Mouse (Mus musculus) forebrain, embryonic 16.5 days (tissue): ENCODE results near the gene Mrpl23. TPM values are rescaled to one million over a fixed set of nuclear protein-coding genes. Genes with fewer than 3 reads are reported as not detected.

Source experiments
- ATAC-seq: fragments of 200-750 bp; cut with Nextera tagmentation; 2 replicates; pipeline ENCODE4 v1.8.0; 2017; ENCODE audit warnings: mild to moderate bottlenecking, moderate library complexity
- H3K27ac ChIP-seq: fragments of 300-500 bp; sonication (generic); 2 replicates; pipeline ENCODE4 v1.5.1; 2014; ENCODE audit warnings: low read length, control low read depth
- H3K27me3 ChIP-seq: fragments of 300-500 bp; sonication (generic); replicated peaks from 2 replicates; pipeline ENCODE4 v1.6.1; 2014; ENCODE audit warnings: low read length; ENCODE audit not compliant: control insufficient read depth, insufficient read depth
- H3K36me3 ChIP-seq: fragments of 300-500 bp; sonication (generic); 2 replicates; pipeline ENCODE4 v1.6.1; 2014; ENCODE audit not compliant: control insufficient read depth, insufficient read depth
- H3K4me1 ChIP-seq: fragments of 300-500 bp; sonication (generic); replicated peaks from 2 replicates; pipeline ENCODE4 v1.6.1; 2014; ENCODE audit warnings: low read length; ENCODE audit not compliant: control insufficient read depth, insufficient read depth
- H3K4me2 ChIP-seq: fragments of 300-500 bp; sonication (generic); 2 replicates; pipeline ENCODE4 v1.6.1; 2014; ENCODE audit warnings: mild to moderate bottlenecking, low read length, control low read depth
- H3K4me3 ChIP-seq: fragments of 300-500 bp; sonication (generic); replicated peaks from 2 replicates; pipeline ENCODE4 v1.5.1; 2014; ENCODE audit warnings: mild to moderate bottlenecking, low read length, control low read depth
- H3K9ac ChIP-seq: fragments of 300-500 bp; sonication (generic); replicated peaks from 2 replicates; pipeline ENCODE4 v1.6.1; 2014; ENCODE audit warnings: low read depth, low read length, control low read depth
- H3K9me3 ChIP-seq: fragments of 300-500 bp; sonication (generic); 2 replicates; pipeline ENCODE4 v1.6.1; 2016; ENCODE audit warnings: low read length; ENCODE audit not compliant: control insufficient read depth
- WGBS: fragments of 180-500 bp; shearing (Covaris S2); extraction: QIAGEN DNeasy Blood & Tissue Kit; methylation state at CpG from one replicate; pipeline ENCODE4 v1.1.7; 2014; 5-methylcytosine and 5-hydroxymethylcytosine counted together
- polyA plus RNA-seq: library from polyadenylated mRNA; unstranded; fragments of >200 nt; fragmentation: Nextera tagmentation; extraction: Ambion mirVana; gene quantifications from 2 replicates; pipeline ENCODE4 v1.2.1, GENCODE M21; 2015

Mrpl23 gene
- polyA plus RNA-seq, 1 experiment from 2014 or later = 23.0 TPM

- H3K4me2 ChIP-seq = no peak overlapping the region
- no peaks in the 10 kb centered on the region for H3K9me3 ChIP-seq
- 78% methylated on average over 4 of the region's 4 CpGs for WGBS
- H3K4me3 ChIP-seq = no peak overlapping the region
- ATAC-seq = no peak
- no peaks in the 10 kb centered on the region for H3K36me3 ChIP-seq
- H3K27me3 ChIP-seq = no peaks in the 10 kb centered on the region
- H3K27ac ChIP-seq = no peak overlapping the region
- H3K4me1 ChIP-seq = no peaks in the 10 kb centered on the region
- H3K9ac ChIP-seq = no peak overlapping the region
Observed at GRCm38 (mm10) chr7:142561856-142562404, 29.4 kb downstream of the Mrpl23 start.

GRCm38 (mm10) chr7:142563168-142563567, 30.7 kb downstream of the Mrpl23 start:
- WGBS = 37% methylated on average over 6 of the region's 6 CpGs
- H3K9ac ChIP-seq = no peak overlapping the region
- H3K27ac ChIP-seq = no peak overlapping the region
- no peak overlapping the region for H3K4me3 ChIP-seq
- no peaks in the 10 kb centered on the region for H3K27me3 ChIP-seq
- no peak for ATAC-seq
- no peaks in the 10 kb centered on the region for H3K9me3 ChIP-seq
- no peak overlapping the region for H3K4me2 ChIP-seq
- no peaks in the 10 kb centered on the region for H3K4me1 ChIP-seq
- no peaks in the 10 kb centered on the region for H3K36me3 ChIP-seq

- Histone ChIP-seq H3K27ac (no peak overlapping the region), H3K9me3 (no peaks in the 10 kb centered on the region), H3K4me3 (no peak overlapping the region), H3K9ac (no peak overlapping the region), H3K4me1 (no peaks in the 10 kb centered on the region), H3K27me3 (no peaks in the 10 kb centered on the region), H3K4me2 (no peak overlapping the region), H3K36me3 (no peaks in the 10 kb centered on the region)
- WGBS = 78% methylated on average over 11 of the region's 11 CpGs
- ATAC-seq = no peak
Observed at GRCm38 (mm10) chr7:142564955-142565643, 32.6 kb downstream of the Mrpl23 start.

- 81% methylated on average over 9 of the region's 9 CpGs for WGBS
- no peak overlapping the region for H3K4me3 ChIP-seq
- no peak overlapping the region for H3K4me2 ChIP-seq
- ATAC-seq = no peak
- H3K36me3 ChIP-seq = no peaks in the 10 kb centered on the region
- no peak overlapping the region for H3K9ac ChIP-seq
- no peaks in the 10 kb centered on the region for H3K9me3 ChIP-seq
- no peaks in the 10 kb centered on the region for H3K27me3 ChIP-seq
- no peak overlapping the region for H3K27ac ChIP-seq
- no peaks in the 10 kb centered on the region for H3K4me1 ChIP-seq
Observed at GRCm38 (mm10) chr7:142566512-142566911, 34.0 kb downstream of the Mrpl23 start.

GRCm38 (mm10) chr7:142568985-142569384, 36.5 kb downstream of the Mrpl23 start:
- no peak overlapping the region for H3K4me3 ChIP-seq
- no peaks in the 10 kb centered on the region for H3K4me1 ChIP-seq
- ATAC-seq = no peak
- no peak overlapping the region for H3K9ac ChIP-seq
- no peaks in the 10 kb centered on the region for H3K9me3 ChIP-seq
- H3K4me2 ChIP-seq = no peak overlapping the region
- WGBS = 38% methylated on average over 8 of the region's 8 CpGs
- no peak overlapping the region for H3K27ac ChIP-seq
- no peaks in the 10 kb centered on the region for H3K36me3 ChIP-seq
- no peaks in the 10 kb centered on the region for H3K27me3 ChIP-seq

GRCm38 (mm10) chr7:142570565-142570964, 38.1 kb downstream of the Mrpl23 start:
- 83% methylated on average over 9 of the region's 9 CpGs for WGBS
- Histone ChIP-seq H3K4me3 (no peak overlapping the region), H3K36me3 (no peaks in the 10 kb centered on the region), H3K4me1 (no peaks in the 10 kb centered on the region), H3K9ac (no peak overlapping the region), H3K9me3 (no peaks in the 10 kb centered on the region), H3K27ac (no peak overlapping the region), H3K4me2 (no peak overlapping the region), H3K27me3 (no peaks in the 10 kb centered on the region)
- ATAC-seq = no peak

- no peaks in the 10 kb centered on the region for H3K27me3 ChIP-seq
- H3K36me3 ChIP-seq = no peaks in the 10 kb centered on the region
- no peak overlapping the region for H3K4me2 ChIP-seq
- no peak overlapping the region for H3K9ac ChIP-seq
- ATAC-seq = no peak
- H3K4me1 ChIP-seq = no peaks in the 10 kb centered on the region
- H3K4me3 ChIP-seq = no peak overlapping the region
- H3K27ac ChIP-seq = no peak overlapping the region
- 75% methylated on average over 16 of the region's 16 CpGs for whole genome bisulfite sequencing
- no peaks in the 10 kb centered on the region for H3K9me3 ChIP-seq
Observed at GRCm38 (mm10) chr7:142571458-142572220, 39.2 kb downstream of the Mrpl23 start.

GRCm38 (mm10) chr7:142572343-142572742, 39.9 kb downstream of the Mrpl23 start:
- WGBS = 77% methylated on average over 7 of the region's 7 CpGs

GRCm38 (mm10) chr7:142572992-142573391, 40.5 kb downstream of the Mrpl23 start:
- no peaks in the 10 kb centered on the region for H3K27me3 ChIP-seq
- no peaks in the 10 kb centered on the region for H3K36me3 ChIP-seq
- no peak overlapping the region for H3K27ac ChIP-seq
- 52% methylated on average over 6 of the region's 6 CpGs for WGBS
- ATAC-seq = no peak
- no peak overlapping the region for H3K9ac ChIP-seq
- no peaks in the 10 kb centered on the region for H3K9me3 ChIP-seq
- no peak overlapping the region for H3K4me2 ChIP-seq
- no peaks in the 10 kb centered on the region for H3K4me1 ChIP-seq
- no peak overlapping the region for H3K4me3 ChIP-seq

More at GRCm38 (mm10) chr7:142572343-142572742, 39.9 kb downstream of the Mrpl23 start:
- Histone ChIP-seq H3K27me3 (no peaks in the 10 kb centered on the region), H3K36me3 (no peaks in the 10 kb centered on the region), H3K9ac (no peak overlapping the region), H3K4me1 (no peaks in the 10 kb centered on the region), H3K9me3 (no peaks in the 10 kb centered on the region), H3K4me3 (no peak overlapping the region), H3K27ac (no peak overlapping the region), H3K4me2 (no peak overlapping the region)
- ATAC-seq = no peak
